In the genomic region with DNA sequence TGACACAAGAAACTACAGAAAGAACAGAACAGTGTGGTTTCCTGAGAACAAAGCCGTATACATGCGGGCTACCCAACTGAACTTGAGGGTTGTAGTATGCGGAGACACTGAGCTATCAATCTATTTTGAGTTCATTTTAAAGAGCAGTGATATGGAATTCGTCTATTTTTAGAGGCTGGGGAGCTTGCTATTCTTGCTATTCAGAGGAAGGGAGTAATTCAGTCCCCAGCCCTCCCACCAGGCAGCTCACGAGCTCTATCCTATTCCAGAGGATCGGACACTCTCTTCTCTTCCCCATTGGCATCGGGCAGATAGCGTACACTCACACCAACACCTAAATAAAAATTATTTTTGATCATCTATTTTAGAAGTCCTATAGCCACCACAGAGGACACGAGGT, we compare ENCODE assay signal across 24 mouse cellular contexts.
A peak's percentile ranks its signal among the peaks of the same experiment; 100 is the strongest.
DNase-seq lines count a peak whose midpoint lies in the region; ATAC-seq lines count a peak whose summit lies in the region.
"Had no signal": no experiment of that assay in that cellular context is flagged by ENCODE, and none has a peak within 500 bp of the region (broad histone marks: within the 10 kb centered on the region; RNA-seq: fewer than 3 reads in every experiment).

No protein-coding gene starts in this region.

- no peak for ATAC-seq in heart, embryonic 13.5 days (ENCODE audit: extremely low read depth, insufficient number of reproducible peaks, low FRiP score, low TSS enrichment)
- peak; percentile 86 for ATAC-seq in heart, embryonic 16.5 days (replicated peaks; ENCODE audit: extremely low read depth, insufficient read depth, low FRiP score)
- ATAC-seq: activated CD4-positive, CD25-positive, alpha-beta regulatory T cell, adult 4 months; CD4-positive, CD25-positive, alpha-beta regulatory T cell, adult 4 months; forebrain, embryonic 13.5 days; forebrain, embryonic 16.5 days; hindbrain, postnatal 0 days; inflammation-experienced regulatory T-cells, adult 6 months; intestine, embryonic 16.5 days had no signal

- H3K9me3 ChIP-seq in heart, embryonic 10.5 days: no peaks in the 10 kb centered on the region
- H3K9me3 ChIP-seq in heart, embryonic 13.5 days: 0 out of 2 replicates have a peak, but pooled peaks cover 3% of the 10 kb centered on the region
- H3K9me3 ChIP-seq in heart, embryonic 16.5 days (replicated peaks; ENCODE audit: control insufficient read depth, low read length): no peaks in the 10 kb centered on the region
- H3K9me3 ChIP-seq: forebrain, embryonic 10.5 days; forebrain, embryonic 13.5 days had no signal

- WGBS in heart, embryonic 10.5 days: 52% methylated on average over 9 of the region's 9 CpGs
- 29% methylated on average over 9 of the region's 9 CpGs for WGBS in heart, embryonic 13.5 days
- WGBS in heart, embryonic 16.5 days: 39% methylated on average over 9 of the region's 9 CpGs

- H3K4me3 ChIP-seq in heart, embryonic 10.5 days: no peak overlapping the region
- 0 out of 2 replicates have a peak overlapping the region, but pooled peaks have one; percentile 9 for H3K4me3 ChIP-seq in heart, embryonic 13.5 days
- no peak overlapping the region for H3K4me3 ChIP-seq in heart, embryonic 16.5 days (ENCODE audit: low read length)
- H3K4me3 ChIP-seq: forebrain, embryonic 10.5 days; forebrain, embryonic 13.5 days had no signal

- peak overlapping the region; percentile 51 for H3K4me2 ChIP-seq in heart, embryonic 13.5 days
- H3K4me2 ChIP-seq in heart, embryonic 16.5 days (ENCODE audit: low read depth, low read length): peak overlapping the region; percentile 46
- H3K4me2 ChIP-seq: forebrain, embryonic 13.5 days; hindbrain, embryonic 14.5 days had no signal

- no peaks in the 10 kb centered on the region for H3K36me3 ChIP-seq in heart, embryonic 10.5 days
- no peaks in the 10 kb centered on the region for H3K36me3 ChIP-seq in heart, embryonic 13.5 days
- no peaks in the 10 kb centered on the region for H3K36me3 ChIP-seq in heart, embryonic 16.5 days (ENCODE audit: control insufficient read depth, insufficient read depth)
- H3K36me3 ChIP-seq: forebrain, embryonic 10.5 days had no signal

- DNase-seq in heart, embryonic 10.5 days (ENCODE audit: low spot score): no peak
- no peak for DNase-seq in heart, adult 9 months (ENCODE audit: low spot score in 2 of 2)
- no peak for DNase-seq in heart, adult 8-10 months (ENCODE audit: low spot score)
- DNase-seq in adrenal gland, postnatal 36 days: no peak
- DNase-seq in Muller cell, postnatal 12 days (ENCODE audit: inconsistent ontology term): no peak
- DNase-seq: adrenal gland, adult 8-10 months; adrenal gland, postnatal 25 days; cerebellum, adult 18-20 months; cerebellum, adult 9-10 months; cerebellum, postnatal 14 days; gastrocnemius, postnatal 14 days; kidney, adult 18-20 months; kidney, adult 9 months had no signal

- H3K4me1 ChIP-seq in heart, embryonic 10.5 days: 0 out of 2 replicates have a peak, but pooled peaks cover 4% of the 10 kb centered on the region
- H3K4me1 ChIP-seq in heart, embryonic 13.5 days: peaks cover 27% of the 10 kb centered on the region
- H3K4me1 ChIP-seq in heart, embryonic 16.5 days (ENCODE audit: control insufficient read depth, insufficient read depth, low read length): 0 out of 2 replicates have a peak, but pooled peaks cover 3% of the 10 kb centered on the region
- H3K4me1 ChIP-seq: forebrain, embryonic 10.5 days; forebrain, embryonic 13.5 days had no signal

- H3K9ac ChIP-seq in heart, embryonic 13.5 days: peak overlapping the region; percentile 44
- no peak overlapping the region for H3K9ac ChIP-seq in heart, embryonic 16.5 days (ENCODE audit: low read length)
- H3K9ac ChIP-seq: forebrain, embryonic 13.5 days; hindbrain, embryonic 14.5 days had no signal

- H3K27me3 ChIP-seq in heart, embryonic 10.5 days (ENCODE audit: insufficient read depth, poor library complexity, severe bottlenecking): no peaks in the 10 kb centered on the region
- no peaks in the 10 kb centered on the region for H3K27me3 ChIP-seq in heart, embryonic 13.5 days (replicated peaks)
- no peaks in the 10 kb centered on the region for H3K27me3 ChIP-seq in heart, embryonic 16.5 days (ENCODE audit: control insufficient read depth, insufficient read depth, low read length)
- H3K27me3 ChIP-seq: forebrain, embryonic 13.5 days had no signal

- H3K27ac ChIP-seq in heart, embryonic 10.5 days: peak overlapping the region; percentile 81
- H3K27ac ChIP-seq in heart, embryonic 13.5 days (replicated peaks): peak overlapping the region; percentile 94
- H3K27ac ChIP-seq in heart, embryonic 16.5 days (ENCODE audit: low read length): peak overlapping the region; percentile 88
- H3K27ac ChIP-seq: forebrain, embryonic 10.5 days; forebrain, embryonic 13.5 days; hindbrain, embryonic 14.5 days; hindbrain, postnatal 0 days had no signal
